Mouse (Mus musculus): Measurements from ENCODE around the gene Hist1h2ac. TPM values are rescaled to one million over a fixed set of nuclear protein-coding genes. Genes with fewer than 3 reads are reported as not detected.
"Not testable (repeated sequence)": the region's sequence is repeated elsewhere in the genome, so short reads cannot be mapped to it uniquely, and the experiment has no call there.

The Hist1h2ac gene
- total RNA-seq (2021), result 1 to 10 TPM; 5.1 to 6.2 TPM

DNA sequence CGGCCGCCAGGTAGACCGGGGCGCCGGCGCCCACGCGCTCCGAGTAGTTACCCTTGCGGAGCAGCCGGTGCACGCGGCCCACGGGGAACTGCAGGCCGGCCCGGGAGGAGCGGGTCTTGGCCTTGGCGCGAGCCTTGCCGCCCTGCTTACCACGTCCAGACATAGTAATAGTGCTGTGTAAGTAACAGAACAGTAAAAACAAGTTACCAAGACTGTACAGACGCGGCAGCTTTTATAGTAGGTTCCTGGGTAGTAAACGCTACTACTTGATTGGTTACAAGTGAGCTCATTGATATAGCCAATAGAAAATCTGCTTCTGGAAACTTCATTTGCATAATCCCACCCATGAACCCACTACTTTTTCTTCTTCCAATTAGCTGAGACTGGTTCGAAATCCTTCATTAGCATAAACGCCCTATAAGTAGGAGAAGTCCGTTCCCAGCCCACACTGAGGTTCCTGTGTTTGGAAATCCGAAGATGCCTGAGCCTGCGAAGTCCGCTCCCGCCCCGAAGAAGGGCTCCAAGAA lies at the start of gene Hist1h2ac, which contains the start of gene Hist1h2bc:
Gene Hist1h2ac (minus strand): TSS at position 194 of the 527 bp plus-strand sequence.
Gene Hist1h2bc (plus strand): TSS at position 445 of the 527 bp plus-strand sequence.
- intact Hi-C loops (cut with DNase I), result loop anchor here (1.0 to 10.0 kb wide), 5 partner anchors 51 to 1647 kb away; partner anchors contain the start of genes Abt1, Hist1h1c, Hist1h1e and Hist1h2ah
- peak; percentile 88 to 89 for DNase-seq

DNA sequence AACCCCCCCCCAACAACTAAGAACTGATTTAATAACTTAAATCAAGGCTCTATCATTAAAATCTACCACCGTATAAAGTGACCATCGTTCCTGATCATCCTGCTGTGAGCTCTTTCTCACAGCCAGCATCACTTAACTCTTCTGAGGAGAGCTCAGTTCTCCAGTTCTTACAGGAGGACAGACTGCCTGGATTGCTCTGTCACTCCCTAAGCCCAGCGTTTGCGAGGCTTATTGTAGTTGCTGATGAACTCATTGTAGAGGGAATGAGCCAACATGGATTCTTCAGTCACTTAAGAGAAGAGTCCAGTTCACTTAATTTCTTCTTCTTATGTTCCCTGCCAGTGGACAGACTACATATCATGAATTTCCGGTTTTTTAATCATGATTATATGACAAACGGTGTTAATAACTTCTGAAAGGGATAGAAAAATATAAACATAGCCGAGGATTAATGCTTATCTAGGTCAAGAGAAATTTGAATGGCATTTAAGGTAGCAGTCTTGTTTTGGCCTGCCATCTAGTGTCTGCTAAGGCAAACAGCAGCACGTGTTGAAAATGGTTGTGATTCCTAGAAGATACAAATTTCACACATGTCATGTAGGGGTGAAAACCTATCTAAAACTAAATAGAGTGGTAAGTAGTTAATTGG lies 48.5 kb upstream of the Hist1h2ac start:
- DNase-seq, result peak in 1 of 2 experiments; percentile 57
- intact Hi-C loops (cut with DNase I), result loop anchor here (1.0 to 10.0 kb wide), 2 partner anchors 31 to 47 kb away; partner anchors contain the start of genes Hist1h2ac and Hist1h2bc

DNA sequence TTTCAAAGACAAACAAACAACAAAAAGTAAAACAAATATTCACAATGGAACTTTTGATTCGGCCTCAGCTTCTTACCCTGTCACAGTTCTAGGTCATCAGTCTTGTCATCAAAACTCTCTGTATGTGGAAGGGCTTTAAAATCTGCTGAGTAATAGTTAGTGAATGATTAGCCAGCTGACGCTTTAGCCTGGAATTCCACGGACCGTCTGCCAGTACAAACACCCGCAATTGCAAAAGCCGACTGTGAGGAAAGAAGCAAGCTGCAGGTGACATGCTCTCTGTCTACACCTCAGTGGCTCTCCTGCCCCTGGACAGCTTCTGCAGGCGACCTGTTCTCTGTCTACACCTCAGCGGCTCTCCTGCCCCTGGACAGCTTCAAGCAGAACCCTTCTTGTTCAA lies 46.7 kb upstream of the Hist1h2ac start:
- intact Hi-C loops (cut with DNase I), result loop anchor here (10.0 kb wide), 1 partner anchor 46 kb away; the partner anchor contains the start of genes Hist1h2ac and Hist1h2bc
- DNase-seq, result peak; percentile 41

- DNase-seq, result no peak
- intact Hi-C loops (cut with DNase I), result loop anchor here (10.0 kb wide), 1 partner anchor 45 kb away; the partner anchor contains the start of genes Hist1h2ac and Hist1h2bc
These were observed 46.0 kb upstream of the Hist1h2ac start for GRCm38 (mm10) chr13:23729706-23730105.

DNA sequence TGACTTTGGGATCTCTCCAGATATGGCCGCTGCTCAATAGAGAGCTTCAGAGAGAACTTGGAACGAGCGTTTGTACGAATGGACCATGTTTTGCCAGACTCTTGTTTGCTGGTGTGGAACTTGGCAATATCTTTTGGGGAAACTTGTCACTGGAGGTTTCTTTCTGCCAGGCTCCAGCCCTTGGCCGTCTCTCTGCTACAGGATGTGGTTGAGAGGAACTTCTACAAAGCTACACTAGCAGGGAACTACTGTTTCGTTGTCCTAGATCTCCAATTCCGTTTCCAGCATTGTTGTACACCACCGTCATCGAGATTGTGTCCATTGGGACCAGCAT lies 45.4 kb upstream of the Hist1h2ac start:
- DNase-seq, result no peak
- intact Hi-C loops (cut with DNase I), result no loop called here

GRCm38 (mm10) chr13:23728472-23729191 lies 44.9 kb upstream of the Hist1h2ac start:
- intact Hi-C loops (cut with DNase I), result no loop called here
- no peak for DNase-seq

DNA sequence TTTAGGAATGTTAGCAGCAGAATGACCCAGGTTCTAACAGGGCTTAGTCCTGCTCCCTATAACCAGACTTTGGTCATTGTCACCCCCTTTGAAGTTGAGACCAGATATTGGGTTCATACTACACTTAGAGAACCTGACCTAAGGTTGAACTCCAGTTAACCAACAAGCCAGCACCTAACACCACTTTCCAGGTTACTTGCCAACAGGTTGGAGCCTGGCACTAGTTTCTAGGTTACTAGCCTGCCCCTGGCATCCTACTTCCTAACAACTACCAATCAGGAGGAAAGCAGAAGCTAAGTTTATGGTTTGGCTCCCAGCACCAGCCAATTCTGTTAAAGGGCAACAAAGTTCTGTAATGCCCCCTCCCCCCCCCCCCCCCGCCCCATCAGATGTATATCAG lies 41.5 kb upstream of the Hist1h2ac start:
- intact Hi-C loops (cut with DNase I), result no loop called here
- DNase-seq, result no peak

- no peak for DNase-seq
- intact Hi-C loops (cut with DNase I), result no loop called here
These were observed 40.5 kb upstream of the Hist1h2ac start for GRCm38 (mm10) chr13:23724239-23724638.

- DNase-seq; intact Hi-C loops (cut with DNase I): not testable (repeated sequence)
These were observed 34.0 kb upstream of the Hist1h2ac start for GRCm38 (mm10) chr13:23717593-23718245.

GRCm38 (mm10) chr13:23717176-23717575 lies 33.4 kb upstream of the Hist1h2ac start:
- intact Hi-C loops (cut with DNase I), result no loop called here
- DNase-seq, result no peak

GRCm38 (mm10) chr13:23716261-23717042 lies 32.7 kb upstream of the Hist1h2ac start:
- intact Hi-C loops (cut with DNase I), result no loop called here

GRCm38 (mm10) chr13:23710374-23711089 lies 26.8 kb upstream of the Hist1h2ac start, which contains the start of gene Hfe:
TSS of gene Hfe (minus strand) at chr13:23710854.
- DNase-seq, result peak; percentile 65 to 67
- intact Hi-C loops (cut with DNase I), result no loop called here

More at GRCm38 (mm10) chr13:23716261-23717042, 32.7 kb upstream of the Hist1h2ac start:
- DNase-seq, result no peak

GRCm38 (mm10) chr13:23709714-23710373 lies 26.1 kb upstream of the Hist1h2ac start:
- peak in 1 of 2 experiments; percentile 43 for DNase-seq
- intact Hi-C loops (cut with DNase I), result no loop called here

- intact Hi-C loops (cut with DNase I), result no loop called here
- DNase-seq, result no peak
These were observed 24.9 kb upstream of the Hist1h2ac start for GRCm38 (mm10) chr13:23708654-23709053.

DNA sequence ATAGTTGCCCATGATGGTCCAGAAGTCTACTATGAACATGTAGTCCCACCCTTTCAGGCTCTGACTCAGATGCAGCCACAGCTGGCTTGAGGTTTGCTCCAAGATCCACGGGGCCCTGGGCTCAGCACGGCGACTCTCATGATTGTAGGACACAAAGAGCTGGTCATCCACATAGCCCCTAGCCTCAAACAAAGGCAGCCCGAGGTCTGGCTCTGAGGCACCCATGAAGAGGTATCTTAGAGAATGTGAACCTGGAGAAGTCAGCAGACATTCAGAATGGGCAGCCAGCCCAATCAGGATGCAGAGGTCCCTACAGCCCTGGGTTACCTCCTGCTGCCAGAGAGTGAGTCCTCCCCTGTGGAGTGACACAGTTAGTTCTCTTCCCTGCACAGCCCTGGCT lies 24.3 kb upstream of the Hist1h2ac start:
- intact Hi-C loops (cut with DNase I), result no loop called here

GRCm38 (mm10) chr13:23706771-23707170 lies 23.0 kb upstream of the Hist1h2ac start:
- DNase-seq, result no peak
- intact Hi-C loops (cut with DNase I), result no loop called here

More for the DNA sequence above, 24.3 kb upstream of the Hist1h2ac start:
- DNase-seq, result no peak

GRCm38 (mm10) chr13:23705751-23706356 lies 22.1 kb upstream of the Hist1h2ac start:
- DNase-seq, result no peak
- intact Hi-C loops (cut with DNase I), result no loop called here

GRCm38 (mm10) chr13:23702801-23703200 lies 19.1 kb upstream of the Hist1h2ac start:
- intact Hi-C loops (cut with DNase I); DNase-seq: not testable (repeated sequence)
